Mouse (Mus musculus) bone marrow, adult 2 months (tissue): Measurements from ENCODE around the gene Slc44a2.

ENCODE experiments used
- CTCF ChIP-seq: fragments of 200-500 bp; IDR thresholded peaks from 2 replicates; pipeline ENCODE4 v1.5.1; 2011; ENCODE audit warnings: low read length, control low read depth; ENCODE audit not compliant: control insufficient read depth, insufficient read depth
- POLR2A ChIP-seq: fragments of 200-500 bp; IDR thresholded peaks from 2 replicates; pipeline ENCODE4 v1.6.1; 2011; ENCODE audit warnings: low read depth, mild to moderate bottlenecking, control low read depth, low read length, borderline replicate concordance; ENCODE audit not compliant: control insufficient read depth

- TF ChIP-seq CTCF (no peak), POLR2A (no peak)
Measured at GRCm38 (mm10) chr9:21354796-21355195, 34.3 kb downstream of the Slc44a2 start.
